Mouse (Mus musculus): ENCODE data around the gene Snapc5. TPM values are rescaled to one million over a fixed set of nuclear protein-coding genes. Genes with fewer than 3 reads are reported as not detected.

The Snapc5 gene
- polyA plus RNA-seq, 1 experiment from 2014 or later = 27.2 TPM

DNA sequence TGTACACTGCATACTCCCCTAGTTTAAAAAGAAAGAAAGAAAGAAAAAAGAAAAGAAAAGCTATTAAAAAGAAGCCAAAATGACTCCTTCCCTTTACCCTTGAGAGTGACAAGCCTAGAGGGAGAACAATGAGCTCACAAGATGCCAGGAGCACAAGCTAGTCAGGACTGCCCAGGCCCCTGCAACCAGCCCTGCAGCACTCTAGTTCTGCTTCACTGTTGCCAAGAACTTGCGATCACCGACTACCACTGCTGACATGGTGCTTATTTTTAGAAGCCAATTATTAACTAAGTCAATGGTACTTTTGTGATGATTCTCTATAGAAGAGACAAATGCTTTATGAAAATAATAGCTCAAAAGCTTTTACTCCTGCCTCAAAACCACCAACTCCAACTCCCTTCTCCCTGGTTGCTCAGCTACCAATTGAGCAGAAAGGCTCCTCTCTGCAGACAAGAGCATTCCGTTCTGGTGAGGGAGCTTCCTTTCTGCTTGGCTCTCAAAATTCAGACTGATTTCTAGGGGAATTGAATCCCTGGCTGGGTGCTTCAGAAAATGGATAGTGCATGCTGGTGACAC, 28.5 kb downstream of the Snapc5 start:
- Histone ChIP-seq H3K4me1 (ENCODE audit: control insufficient read depth, insufficient read depth, low read length) (no peaks in the 10 kb centered on the region), H3K9ac (ENCODE audit: low read length) (no peak overlapping the region), H3K27ac (replicated peaks; ENCODE audit: low read depth, low read length) (no peak overlapping the region), H3K9me3 (ENCODE audit: control insufficient read depth, low read length) (no peaks in the 10 kb centered on the region), H3K4me3 (ENCODE audit: low read depth, low read length) (no peak overlapping the region), H3K36me3 (ENCODE audit: control insufficient read depth, insufficient read depth, low read length) (peaks cover 2% of the 10 kb centered on the region; the same call in 1 of the 2 replicates), H3K4me2 (ENCODE audit: low read depth, severe bottlenecking) (no peak overlapping the region), H3K27me3 (ENCODE audit: control insufficient read depth, insufficient read depth, low read length) (no peaks in the 10 kb centered on the region)
- no peak for DNase-seq (ENCODE audit: low spot score)
- ATAC-seq (ENCODE audit: insufficient number of reproducible peaks, low FRiP score, low TSS enrichment, low read depth) = no peak
- WGBS = 93% methylated on average over 3 of the region's 3 CpGs

DNA sequence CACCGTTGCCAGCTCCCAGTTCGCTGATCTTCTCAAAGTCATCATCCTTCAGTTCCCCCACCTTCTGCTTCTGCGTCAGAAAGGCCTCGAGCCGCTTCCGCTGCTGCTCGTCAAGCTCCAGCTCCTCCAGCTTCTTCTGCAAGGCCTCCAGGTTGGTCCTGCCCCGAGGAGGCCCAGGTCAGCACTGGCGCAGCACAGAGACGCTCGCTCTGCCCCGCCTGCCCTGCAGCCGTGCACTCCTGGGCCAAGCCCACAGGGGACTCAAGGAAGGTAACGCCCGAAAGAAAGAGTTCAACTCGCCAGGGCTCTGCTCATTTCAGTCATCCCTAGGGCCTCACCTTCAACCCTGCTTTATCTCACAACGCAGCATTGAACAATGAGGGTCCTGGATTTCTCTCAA, 35.4 kb downstream of the Snapc5 start:
- Histone ChIP-seq H3K4me2 (ENCODE audit: low read depth, severe bottlenecking) (no peak overlapping the region), H3K27ac (replicated peaks; ENCODE audit: low read depth, low read length) (no peak overlapping the region), H3K4me1 (ENCODE audit: control insufficient read depth, insufficient read depth, low read length) (no peaks in the 10 kb centered on the region), H3K9ac (ENCODE audit: low read length) (no peak overlapping the region), H3K36me3 (ENCODE audit: control insufficient read depth, insufficient read depth, low read length) (peaks cover 2% of the 10 kb centered on the region; the same call in 1 of the 2 replicates), H3K4me3 (ENCODE audit: low read depth, low read length) (no peak overlapping the region), H3K9me3 (ENCODE audit: control insufficient read depth, low read length) (no peaks in the 10 kb centered on the region), H3K27me3 (ENCODE audit: control insufficient read depth, insufficient read depth, low read length) (no peaks in the 10 kb centered on the region)
- 88% methylated on average over 17 of the region's 17 CpGs for WGBS
- DNase-seq (ENCODE audit: low spot score) = no peak
- no peak for ATAC-seq (ENCODE audit: insufficient number of reproducible peaks, low FRiP score, low TSS enrichment, low read depth)

DNA sequence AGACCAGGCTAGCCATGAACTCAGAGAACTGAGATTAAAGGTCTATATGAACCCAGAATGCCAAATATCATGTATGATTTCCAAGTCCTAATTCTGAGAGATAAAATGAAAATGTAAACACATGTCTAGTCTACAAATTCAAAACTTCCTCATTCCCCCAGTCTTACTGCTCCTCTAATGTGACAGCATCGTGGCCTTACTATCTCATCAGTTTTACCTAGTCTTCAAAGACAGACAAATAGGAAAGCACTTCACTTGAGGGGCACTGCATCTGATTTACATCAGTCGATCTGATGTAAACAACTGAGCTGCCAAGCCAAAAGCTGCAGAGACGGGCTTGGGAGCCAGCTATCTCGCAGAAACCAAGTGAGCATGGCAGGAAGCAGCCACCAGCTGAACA, 37.0 kb downstream of the Snapc5 start:
- no peak overlapping the region for H3K27ac ChIP-seq (replicated peaks; ENCODE audit: low read depth, low read length)
- no peak overlapping the region for H3K4me3 ChIP-seq (ENCODE audit: low read depth, low read length)
- no peaks in the 10 kb centered on the region for H3K4me1 ChIP-seq (ENCODE audit: control insufficient read depth, insufficient read depth, low read length)
- no peak for ATAC-seq (ENCODE audit: insufficient number of reproducible peaks, low FRiP score, low TSS enrichment, low read depth)
- H3K4me2 ChIP-seq (ENCODE audit: low read depth, severe bottlenecking) = no peak overlapping the region
- H3K27me3 ChIP-seq (ENCODE audit: control insufficient read depth, insufficient read depth, low read length) = no peaks in the 10 kb centered on the region
- 68% methylated on average over 4 of the region's 4 CpGs for WGBS
- H3K36me3 ChIP-seq (ENCODE audit: control insufficient read depth, insufficient read depth, low read length) = peaks cover 2% of the 10 kb centered on the region; the same call in 1 of the 2 replicates
- no peaks in the 10 kb centered on the region for H3K9me3 ChIP-seq (ENCODE audit: control insufficient read depth, low read length)
- no peak overlapping the region for H3K9ac ChIP-seq (ENCODE audit: low read length)
- no peak for DNase-seq (ENCODE audit: low spot score)

DNA sequence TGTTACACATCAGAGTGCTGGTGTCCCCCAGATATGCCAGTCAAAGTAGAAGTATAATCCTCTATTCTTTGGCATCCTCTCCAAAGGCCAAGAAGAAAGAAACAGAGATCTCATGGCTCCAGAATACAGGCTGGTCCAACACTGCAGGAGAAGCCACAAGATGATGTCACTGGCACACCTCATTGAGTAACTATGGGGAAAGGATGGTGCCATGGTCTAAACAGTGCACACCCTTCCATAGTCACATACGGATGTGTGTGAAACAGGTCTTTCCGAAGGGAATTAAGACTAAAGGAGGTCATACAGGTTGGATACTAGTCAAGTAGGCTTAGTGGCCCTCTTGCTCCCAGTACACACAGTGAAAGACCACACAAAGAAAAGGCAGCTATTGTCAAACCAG, 37.6 kb downstream of the Snapc5 start:
- 93% methylated on average over 2 of the region's 2 CpGs for WGBS
- no peak for ATAC-seq (ENCODE audit: insufficient number of reproducible peaks, low FRiP score, low TSS enrichment, low read depth)

DNA sequence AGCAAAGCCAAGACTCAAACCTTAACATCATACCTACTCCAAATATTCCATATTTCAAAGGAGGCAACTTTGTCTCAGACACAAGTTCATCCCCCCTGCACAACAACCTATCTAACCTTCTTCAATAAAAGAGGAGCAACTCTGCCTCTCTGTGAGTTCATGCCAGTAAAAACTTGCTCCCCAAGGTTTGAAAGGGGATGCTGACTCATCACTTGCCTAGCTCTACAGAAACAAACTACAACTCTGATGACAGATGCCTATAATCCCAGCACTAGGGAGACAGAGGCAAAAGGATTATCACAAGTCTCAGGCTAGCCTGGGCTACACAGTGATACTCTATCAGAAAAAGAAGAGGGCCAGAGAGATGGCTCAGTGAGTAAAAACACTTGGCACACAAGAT, 38.8 kb downstream of the Snapc5 start:
- Histone ChIP-seq H3K27me3 (ENCODE audit: control insufficient read depth, insufficient read depth, low read length) (no peaks in the 10 kb centered on the region), H3K36me3 (ENCODE audit: control insufficient read depth, insufficient read depth, low read length) (0 out of 2 replicates have a peak, but pooled peaks cover 2% of the 10 kb centered on the region), H3K4me1 (ENCODE audit: control insufficient read depth, insufficient read depth, low read length) (no peaks in the 10 kb centered on the region), H3K4me3 (ENCODE audit: low read depth, low read length) (no peak overlapping the region), H3K9me3 (ENCODE audit: control insufficient read depth, low read length) (no peaks in the 10 kb centered on the region), H3K4me2 (ENCODE audit: low read depth, severe bottlenecking) (no peak overlapping the region), H3K27ac (replicated peaks; ENCODE audit: low read depth, low read length) (no peak overlapping the region), H3K9ac (ENCODE audit: low read length) (no peak overlapping the region)
- no peak for ATAC-seq (ENCODE audit: insufficient number of reproducible peaks, low FRiP score, low TSS enrichment, low read depth)
- no peak for DNase-seq (ENCODE audit: low spot score)

More for the DNA sequence above, 37.6 kb downstream of the Snapc5 start:
- H3K4me3 ChIP-seq (ENCODE audit: low read depth, low read length) = no peak overlapping the region
- no peak overlapping the region for H3K4me2 ChIP-seq (ENCODE audit: low read depth, severe bottlenecking)
- peaks cover 2% of the 10 kb centered on the region; the same call in 1 of the 2 replicates for H3K36me3 ChIP-seq (ENCODE audit: control insufficient read depth, insufficient read depth, low read length)
- H3K9me3 ChIP-seq (ENCODE audit: control insufficient read depth, low read length) = no peaks in the 10 kb centered on the region
- no peak overlapping the region for H3K9ac ChIP-seq (ENCODE audit: low read length)
- H3K27me3 ChIP-seq (ENCODE audit: control insufficient read depth, insufficient read depth, low read length) = no peaks in the 10 kb centered on the region
- no peak overlapping the region for H3K27ac ChIP-seq (replicated peaks; ENCODE audit: low read depth, low read length)
- no peak for DNase-seq (ENCODE audit: low spot score)
- no peaks in the 10 kb centered on the region for H3K4me1 ChIP-seq (ENCODE audit: control insufficient read depth, insufficient read depth, low read length)

DNA sequence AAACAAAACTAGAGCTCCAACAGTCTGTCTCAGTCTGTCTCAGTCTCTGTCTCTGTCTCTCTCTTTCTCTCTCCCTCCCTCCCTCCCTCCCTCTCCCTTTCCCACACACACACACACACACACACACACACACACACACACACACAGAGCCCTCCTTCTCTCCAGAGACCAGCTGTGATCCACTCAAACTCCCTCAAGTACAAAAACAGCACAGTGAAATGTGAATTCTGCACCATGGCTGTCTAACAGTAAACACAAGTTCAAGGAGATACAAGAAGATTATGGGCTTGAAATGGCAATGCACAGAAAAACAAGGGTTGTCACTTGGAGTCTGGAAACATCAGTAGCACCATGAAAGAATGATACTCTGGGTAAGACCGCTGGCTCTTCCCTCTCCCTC, 40.2 kb downstream of the Snapc5 start:
- WGBS = 45% methylated on average over 1 of the region's 1 CpGs
- Histone ChIP-seq H3K27ac (replicated peaks; ENCODE audit: low read depth, low read length) (no peak overlapping the region), H3K9ac (ENCODE audit: low read length) (no peak overlapping the region), H3K4me1 (ENCODE audit: control insufficient read depth, insufficient read depth, low read length) (no peaks in the 10 kb centered on the region), H3K4me2 (ENCODE audit: low read depth, severe bottlenecking) (no peak overlapping the region), H3K36me3 (ENCODE audit: control insufficient read depth, insufficient read depth, low read length) (0 out of 2 replicates have a peak, but pooled peaks cover 2% of the 10 kb centered on the region), H3K9me3 (ENCODE audit: control insufficient read depth, low read length) (no peaks in the 10 kb centered on the region), H3K27me3 (ENCODE audit: control insufficient read depth, insufficient read depth, low read length) (no peaks in the 10 kb centered on the region), H3K4me3 (ENCODE audit: low read depth, low read length) (no peak overlapping the region)
- ATAC-seq (ENCODE audit: insufficient number of reproducible peaks, low FRiP score, low TSS enrichment, low read depth) = no peak
- no peak for DNase-seq (ENCODE audit: low spot score)

DNA sequence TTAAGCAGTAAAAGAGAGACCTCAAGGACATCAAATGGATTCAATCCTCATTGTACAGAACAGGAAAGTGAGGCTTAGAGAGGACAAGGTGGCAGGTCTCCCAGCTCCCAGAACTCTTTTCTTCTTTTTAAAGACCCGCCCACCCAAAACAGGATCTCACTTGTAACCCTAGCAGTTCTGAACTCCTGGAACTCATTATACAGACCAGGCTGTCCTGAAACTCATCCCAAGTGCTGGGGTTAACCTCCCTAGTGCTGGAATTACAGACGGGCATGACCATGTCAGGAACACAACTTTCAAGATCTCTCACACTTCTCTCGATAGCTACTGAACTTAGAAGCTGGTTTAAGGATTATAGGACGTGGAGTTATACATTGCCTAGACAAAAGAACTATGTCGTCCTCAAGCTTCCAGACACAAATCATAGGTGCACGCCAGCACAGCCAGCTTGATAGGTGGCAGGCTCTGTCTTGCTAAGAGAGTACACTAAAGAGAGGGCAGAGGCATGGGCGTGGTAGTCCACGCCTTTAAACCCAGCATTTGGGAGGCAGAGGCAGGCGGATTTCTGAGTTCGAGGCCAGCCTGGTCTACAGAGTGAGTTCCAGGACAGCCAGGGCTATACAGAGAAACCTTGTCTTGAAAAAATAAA, 40.8 kb downstream of the Snapc5 start:
- 68% methylated on average over 10 of the region's 10 CpGs for WGBS
- Histone ChIP-seq H3K36me3 (ENCODE audit: control insufficient read depth, insufficient read depth, low read length) (peaks cover 3% of the 10 kb centered on the region; the same call in 1 of the 2 replicates), H3K4me1 (ENCODE audit: control insufficient read depth, insufficient read depth, low read length) (no peaks in the 10 kb centered on the region), H3K9ac (ENCODE audit: low read length) (no peak overlapping the region), H3K27ac (replicated peaks; ENCODE audit: low read depth, low read length) (no peak overlapping the region), H3K4me3 (ENCODE audit: low read depth, low read length) (no peak overlapping the region), H3K9me3 (ENCODE audit: control insufficient read depth, low read length) (no peaks in the 10 kb centered on the region), H3K27me3 (ENCODE audit: control insufficient read depth, insufficient read depth, low read length) (no peaks in the 10 kb centered on the region), H3K4me2 (ENCODE audit: low read depth, severe bottlenecking) (no peak overlapping the region)
- DNase-seq (ENCODE audit: low spot score) (no peak), ATAC-seq (ENCODE audit: insufficient number of reproducible peaks, low FRiP score, low TSS enrichment, low read depth) (no peak)

DNA sequence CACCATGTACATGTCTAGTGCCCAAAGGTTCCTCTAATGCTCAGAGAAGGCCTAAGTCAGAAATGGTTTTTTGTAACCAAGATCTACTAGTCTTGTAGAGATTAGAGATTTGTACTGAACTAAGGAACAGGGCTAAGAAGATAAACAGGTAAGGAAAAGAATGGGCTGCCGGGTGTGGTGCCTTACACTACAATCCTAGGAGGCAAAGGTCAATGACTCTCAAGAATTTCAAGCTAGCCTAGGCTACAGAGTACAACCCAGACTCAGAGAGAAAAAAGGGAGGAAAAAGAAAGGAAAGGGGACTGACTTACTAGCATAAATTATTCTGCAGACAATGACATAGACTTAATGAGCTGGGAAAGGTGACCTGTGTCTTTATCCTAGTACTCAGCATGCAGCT, 41.5 kb downstream of the Snapc5 start:
- no peak overlapping the region for H3K27ac ChIP-seq (replicated peaks; ENCODE audit: low read depth, low read length)
- H3K36me3 ChIP-seq (ENCODE audit: control insufficient read depth, insufficient read depth, low read length) = peaks cover 3% of the 10 kb centered on the region; the same call in 1 of the 2 replicates
- no peak overlapping the region for H3K4me2 ChIP-seq (ENCODE audit: low read depth, severe bottlenecking)
- H3K9ac ChIP-seq (ENCODE audit: low read length) = no peak overlapping the region
- H3K4me1 ChIP-seq (ENCODE audit: control insufficient read depth, insufficient read depth, low read length) = no peaks in the 10 kb centered on the region
- no peaks in the 10 kb centered on the region for H3K9me3 ChIP-seq (ENCODE audit: control insufficient read depth, low read length)
- DNase-seq (ENCODE audit: low spot score) (no peak), ATAC-seq (ENCODE audit: insufficient number of reproducible peaks, low FRiP score, low TSS enrichment, low read depth) (no peak)
- 71% methylated on average over 1 of the region's 1 CpGs for WGBS
- H3K4me3 ChIP-seq (ENCODE audit: low read depth, low read length) = no peak overlapping the region
- no peaks in the 10 kb centered on the region for H3K27me3 ChIP-seq (ENCODE audit: control insufficient read depth, insufficient read depth, low read length)
